Mouse (Mus musculus) lung, embryonic 16.5 days (tissue): Measurements from ENCODE around the gene AI837181. TPM values are rescaled to one million over a fixed set of nuclear protein-coding genes. Genes with fewer than 3 reads are reported as not detected.

ENCODE experiments used
- ATAC-seq: fragments of 200-750 bp; cut with Nextera tagmentation; 2 replicates; pipeline ENCODE4 v1.8.0; 2017; ENCODE audit warnings: low read depth, mild to moderate bottlenecking, moderate library complexity
- H3K27ac ChIP-seq: fragments of 300-500 bp; sonication (generic); 2 replicates; pipeline ENCODE4 v1.5.1; 2014; ENCODE audit warnings: mild to moderate bottlenecking, control low read depth, low read length
- H3K27me3 ChIP-seq: fragments of 300-500 bp; sonication (generic); 2 replicates; pipeline ENCODE4 v1.6.1; 2014; ENCODE audit warnings: low read depth, low read length, mixed read lengths; ENCODE audit not compliant: control insufficient read depth, insufficient read depth
- H3K36me3 ChIP-seq: fragments of 300-500 bp; sonication (generic); 2 replicates; pipeline ENCODE4 v1.6.1; 2014; ENCODE audit warnings: low read length; ENCODE audit not compliant: control insufficient read depth, insufficient read depth
- H3K4me1 ChIP-seq: fragments of 300-500 bp; sonication (generic); replicated peaks from 2 replicates; pipeline ENCODE4 v1.6.1; 2014; ENCODE audit warnings: low read length, mixed read lengths; ENCODE audit not compliant: control insufficient read depth, insufficient read depth
- H3K4me2 ChIP-seq: fragments of 300-500 bp; sonication (generic); 2 replicates; pipeline ENCODE4 v1.6.1; 2014; ENCODE audit warnings: low read depth, low read length, control low read depth
- H3K4me3 ChIP-seq: fragments of 300-500 bp; sonication (generic); 2 replicates; pipeline ENCODE4 v1.5.1; 2014; ENCODE audit warnings: mild to moderate bottlenecking, low read length, control low read depth
- H3K9ac ChIP-seq: fragments of 300-500 bp; sonication (generic); 2 replicates; pipeline ENCODE4 v1.6.1; 2014; ENCODE audit warnings: low read length, control low read depth
- H3K9me3 ChIP-seq: fragments of 300-500 bp; sonication (generic); 2 replicates; pipeline ENCODE4 v1.6.1; 2016; ENCODE audit warnings: low read length; ENCODE audit not compliant: control insufficient read depth
- WGBS: fragments of 180-500 bp; shearing (Covaris S2); extraction: QIAGEN DNeasy Blood & Tissue Kit; methylation state at CpG from one replicate; pipeline ENCODE4 v1.1.7; 2014; 5-methylcytosine and 5-hydroxymethylcytosine counted together
- polyA plus RNA-seq: library from polyadenylated mRNA; unstranded; fragments of >200 nt; fragmentation: Nextera tagmentation; extraction: Ambion mirVana; gene quantifications from 2 replicates; pipeline ENCODE4 v1.2.1, GENCODE M21; 2015

AI837181 gene
- polyA plus RNA-seq, 1 experiment from 2014 or later: 28.3 TPM

GRCm38 (mm10) chr19:5410641-5411040 lies 14.3 kb upstream of the AI837181 start:
- no peaks in the 10 kb centered on the region for H3K36me3 ChIP-seq
- peak; percentile 24; the same call in 1 of the 2 replicates for ATAC-seq
- H3K9ac ChIP-seq: no peak overlapping the region
- H3K4me3 ChIP-seq: no peak overlapping the region
- no peak overlapping the region for H3K4me2 ChIP-seq
- no peak overlapping the region for H3K27ac ChIP-seq
- no peaks in the 10 kb centered on the region for H3K27me3 ChIP-seq
- 47% methylated on average over 5 of the region's 5 CpGs for WGBS
- H3K4me1 ChIP-seq: peaks cover 12% of the 10 kb centered on the region
- no peaks in the 10 kb centered on the region for H3K9me3 ChIP-seq

- Histone ChIP-seq H3K4me1 (peaks cover 12% of the 10 kb centered on the region), H3K27me3 (no peaks in the 10 kb centered on the region), H3K9me3 (no peaks in the 10 kb centered on the region), H3K4me2 (no peak overlapping the region), H3K9ac (no peak overlapping the region), H3K4me3 (no peak overlapping the region), H3K27ac (no peak overlapping the region), H3K36me3 (no peaks in the 10 kb centered on the region)
- 45% methylated on average over 5 of the region's 5 CpGs for WGBS
- ATAC-seq: no peak
Observed at GRCm38 (mm10) chr19:5411961-5412360, 13.0 kb upstream of the AI837181 start.

- no peak for ATAC-seq
- WGBS: 70% methylated on average over 4 of the region's 4 CpGs
Observed at GRCm38 (mm10) chr19:5413840-5414239, 11.1 kb upstream of the AI837181 start.

GRCm38 (mm10) chr19:5414534-5414957 lies 10.4 kb upstream of the AI837181 start:
- Histone ChIP-seq H3K9me3 (no peaks in the 10 kb centered on the region), H3K4me1 (no peaks in the 10 kb centered on the region; the same call in 1 of the 2 replicates), H3K4me3 (no peak overlapping the region), H3K36me3 (no peaks in the 10 kb centered on the region; the same call in 1 of the 2 replicates), H3K27me3 (no peaks in the 10 kb centered on the region), H3K27ac (no peak overlapping the region), H3K9ac (no peak overlapping the region), H3K4me2 (no peak overlapping the region)
- 68% methylated on average over 2 of the region's 2 CpGs for WGBS
- ATAC-seq: no peak

More at GRCm38 (mm10) chr19:5413840-5414239, 11.1 kb upstream of the AI837181 start:
- Histone ChIP-seq H3K9me3 (no peaks in the 10 kb centered on the region), H3K4me2 (no peak overlapping the region), H3K27me3 (no peaks in the 10 kb centered on the region), H3K4me3 (no peak overlapping the region), H3K4me1 (no peaks in the 10 kb centered on the region; the same call in 1 of the 2 replicates), H3K9ac (no peak overlapping the region), H3K27ac (no peak overlapping the region), H3K36me3 (no peaks in the 10 kb centered on the region; the same call in 1 of the 2 replicates)

- H3K4me2 ChIP-seq: no peak overlapping the region
- peaks cover 10% of the 10 kb centered on the region for H3K4me1 ChIP-seq
- no peaks in the 10 kb centered on the region for H3K27me3 ChIP-seq
- H3K27ac ChIP-seq: no peak overlapping the region
- no peak for ATAC-seq
- H3K36me3 ChIP-seq: peaks cover 15% of the 10 kb centered on the region; the same call in 1 of the 2 replicates
- H3K4me3 ChIP-seq: no peak overlapping the region
- H3K9me3 ChIP-seq: no peaks in the 10 kb centered on the region
- H3K9ac ChIP-seq: no peak overlapping the region
- WGBS: 94% methylated on average over 8 of the region's 8 CpGs
Observed at GRCm38 (mm10) chr19:5418750-5419466, 6.0 kb upstream of the AI837181 start.

- Histone ChIP-seq H3K27me3 (no peaks in the 10 kb centered on the region), H3K27ac (no peak overlapping the region), H3K4me3 (no peak overlapping the region), H3K4me2 (no peak overlapping the region), H3K4me1 (peaks cover 10% of the 10 kb centered on the region), H3K36me3 (peaks cover 15% of the 10 kb centered on the region; the same call in 1 of the 2 replicates), H3K9me3 (no peaks in the 10 kb centered on the region), H3K9ac (no peak overlapping the region)
- no peak for ATAC-seq
- 81% methylated on average over 9 of the region's 9 CpGs for WGBS
Observed at GRCm38 (mm10) chr19:5419630-5420029, 5.3 kb upstream of the AI837181 start.

- H3K9ac ChIP-seq: no peak overlapping the region
- WGBS: 92% methylated on average over 6 of the region's 6 CpGs
- H3K36me3 ChIP-seq: peaks cover 15% of the 10 kb centered on the region; the same call in 1 of the 2 replicates
- H3K9me3 ChIP-seq: no peaks in the 10 kb centered on the region
- H3K4me2 ChIP-seq: no peak overlapping the region
- H3K27ac ChIP-seq: no peak overlapping the region
- H3K4me3 ChIP-seq: no peak overlapping the region
- H3K27me3 ChIP-seq: no peaks in the 10 kb centered on the region
- no peak for ATAC-seq
- peaks cover 10% of the 10 kb centered on the region for H3K4me1 ChIP-seq
Observed at GRCm38 (mm10) chr19:5420579-5420978, 4.4 kb upstream of the AI837181 start.

GRCm38 (mm10) chr19:5421784-5422183 lies 3.2 kb upstream of the AI837181 start:
- H3K9ac ChIP-seq: no peak overlapping the region
- peaks cover 19% of the 10 kb centered on the region for H3K36me3 ChIP-seq
- no peak overlapping the region for H3K4me2 ChIP-seq
- 83% methylated on average over 5 of the region's 5 CpGs for WGBS
- no peak for ATAC-seq
- no peaks in the 10 kb centered on the region for H3K9me3 ChIP-seq
- H3K4me3 ChIP-seq: no peak overlapping the region
- H3K4me1 ChIP-seq: peaks cover 19% of the 10 kb centered on the region
- H3K27me3 ChIP-seq: no peaks in the 10 kb centered on the region
- H3K27ac ChIP-seq: no peak overlapping the region

GRCm38 (mm10) chr19:5422267-5422666 lies 2.7 kb upstream of the AI837181 start:
- no peak overlapping the region for H3K4me2 ChIP-seq
- ATAC-seq: no peak
- H3K9me3 ChIP-seq: no peaks in the 10 kb centered on the region
- no peak overlapping the region for H3K27ac ChIP-seq
- H3K4me1 ChIP-seq: peaks cover 21% of the 10 kb centered on the region
- no peak overlapping the region for H3K4me3 ChIP-seq
- peaks cover 23% of the 10 kb centered on the region for H3K36me3 ChIP-seq
- H3K27me3 ChIP-seq: no peaks in the 10 kb centered on the region
- no peak overlapping the region for H3K9ac ChIP-seq
- WGBS: 87% methylated on average over 10 of the region's 10 CpGs
